Mouse (Mus musculus): Measurements from ENCODE around the gene Rpl38.

- TF ChIP-seq CTCF (IDR thresholded peaks at IDR 0.05; ENCODE audit: borderline replicate concordance, insufficient read depth, low read length) (no peak), POLR2A (IDR thresholded peaks at IDR 0.05; ENCODE audit: low read depth, low read length) (no peak)
Measured at GRCm38 (mm10) chr11:114638647-114639290, 29.6 kb upstream of the Rpl38 start.

All from embryonic fibroblast, embryonic 13.5 days (primary cell).